Mouse (Mus musculus) left cerebral cortex, adult 9 months (tissue): Measurements from ENCODE around the gene Lcor.

Experiments used
- DNase-seq, 2 experiments: peaks; one replicate each; pipeline ENCODE4 v3.0.0; 2022; ENCODE audit warnings: low spot score in 2 of 2

Gene Lcor

GRCm38 (mm10) chr19:41474943-41475342, 7.5 kb upstream of the Lcor start:
- DNase-seq: no peak

DNA sequence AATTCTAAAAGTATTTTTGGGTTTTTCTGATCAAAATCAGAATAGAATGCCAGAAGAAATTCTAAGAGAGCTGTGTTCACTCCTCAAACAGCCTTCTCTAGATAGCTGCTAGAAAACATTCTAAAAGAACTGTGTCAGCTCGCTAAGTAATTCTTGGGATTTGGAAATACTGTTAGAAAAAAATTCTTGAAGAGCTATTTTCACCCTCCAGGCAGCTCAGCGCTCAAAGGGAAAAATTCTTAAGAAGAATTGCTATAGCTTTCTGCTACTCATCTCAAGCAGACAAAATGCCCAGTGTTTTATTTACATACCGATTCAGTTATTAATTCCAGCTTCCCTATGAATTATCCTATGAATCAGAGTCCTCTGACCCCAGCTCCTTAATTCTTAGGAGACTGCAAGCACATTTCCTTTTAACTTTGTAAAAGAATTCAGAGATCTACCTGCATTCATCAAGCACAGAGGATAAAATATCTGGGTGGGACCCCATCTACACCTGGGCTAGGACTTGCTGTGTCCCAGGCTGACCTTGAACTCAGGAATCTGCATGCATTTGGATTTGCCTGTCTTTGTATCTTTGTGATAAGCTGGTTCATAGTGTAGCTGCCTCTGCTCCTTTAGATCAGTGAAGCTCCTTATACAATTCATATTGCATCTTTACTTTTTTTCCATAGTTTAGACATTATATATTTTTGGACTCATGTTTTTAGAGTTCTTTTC, 5.7 kb upstream of the Lcor start:
- DNase-seq: no peak

GRCm38 (mm10) chr19:41481030-41481886, 1.2 kb upstream of the Lcor start:
- peak in 1 of 2 experiments; percentile 38 for DNase-seq

GRCm38 (mm10) chr19:41481887-41482189, 599 bp upstream of the Lcor start:
- DNase-seq: no peak

GRCm38 (mm10) chr19:41482909-41483444, 540 bp downstream of the Lcor start:
- peak in 1 of 2 experiments; percentile 61 for DNase-seq

DNA sequence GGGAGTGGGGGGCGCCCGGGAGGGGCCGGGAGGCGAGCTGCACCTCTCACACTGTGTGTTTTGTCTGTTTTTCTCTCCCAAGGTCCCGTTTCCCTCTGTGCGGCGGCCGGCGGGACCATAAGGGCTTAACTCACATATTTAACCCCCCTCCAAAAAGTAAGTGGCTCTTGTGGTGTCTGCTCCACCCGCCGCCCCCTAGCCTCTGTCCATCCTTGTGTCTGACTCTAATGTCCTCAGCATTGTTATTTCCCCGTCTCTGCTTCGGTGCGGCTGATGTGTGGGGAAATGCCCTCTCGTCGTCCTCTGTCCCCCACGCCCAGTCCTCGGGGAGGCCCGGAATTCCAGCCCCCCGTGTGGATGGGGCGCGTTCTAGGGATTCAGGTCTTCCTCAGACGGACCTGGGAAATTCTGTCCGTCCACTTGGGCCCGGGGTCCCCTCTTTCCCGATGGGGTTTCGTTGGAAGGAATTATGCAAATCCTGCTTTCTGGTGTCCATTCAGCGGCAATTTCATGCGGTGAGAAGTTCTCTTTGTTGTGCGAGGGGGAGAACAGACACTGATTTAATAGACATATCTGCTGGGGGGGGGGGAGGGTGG, 1.1 kb downstream of the Lcor start:
- no peak for DNase-seq

DNA sequence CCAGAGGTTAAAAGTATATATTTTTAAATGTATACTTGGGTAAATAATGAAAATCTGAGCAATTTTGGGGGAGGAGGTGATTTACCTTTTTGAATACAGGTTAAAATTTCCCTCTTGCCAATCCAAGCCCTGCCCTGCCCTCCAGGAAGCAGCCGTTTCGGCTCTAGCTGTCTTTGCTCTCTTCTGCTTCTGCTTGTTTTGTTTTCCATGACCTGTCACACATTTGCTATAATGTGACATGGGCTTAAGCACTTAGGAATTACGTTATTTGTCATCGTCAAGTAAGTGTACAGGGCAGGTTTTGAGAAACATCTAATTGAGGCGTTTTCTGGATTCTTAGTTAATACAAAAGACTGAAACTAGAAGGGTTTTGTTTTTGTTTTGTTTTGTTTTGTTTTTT, 1.9 kb downstream of the Lcor start:
- no peak for DNase-seq

DNA sequence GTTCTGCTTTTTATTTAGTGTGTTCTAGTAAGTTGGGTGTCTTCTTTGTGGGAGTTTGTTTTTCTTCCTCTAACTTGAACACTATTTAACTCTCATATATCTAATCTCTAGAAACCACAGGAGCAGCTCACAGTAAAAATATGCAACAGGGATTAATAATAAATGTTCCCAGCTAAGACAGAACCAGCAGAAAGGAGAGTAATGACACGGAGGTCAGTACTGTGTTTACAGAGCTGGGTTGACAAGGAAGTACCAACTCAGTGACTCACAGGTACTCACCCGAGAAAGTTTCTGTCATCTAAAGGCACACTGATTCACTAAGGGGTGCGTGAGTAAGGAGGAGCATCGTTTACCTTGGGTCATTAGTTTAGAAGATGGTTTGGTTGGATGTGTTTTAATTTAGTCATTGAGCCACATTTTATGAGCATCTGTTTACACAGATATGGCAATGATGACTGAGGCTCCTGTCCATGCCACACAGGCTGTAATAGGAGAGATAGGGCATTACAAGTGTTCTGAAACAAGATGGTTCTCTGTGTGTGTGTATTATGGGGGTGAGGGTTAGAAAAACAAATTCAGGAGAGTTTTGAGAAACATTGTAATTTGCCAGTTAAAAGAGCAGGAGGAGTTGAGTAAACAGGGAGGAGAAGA, 13.1 kb downstream of the Lcor start:
- no peak for DNase-seq

DNA sequence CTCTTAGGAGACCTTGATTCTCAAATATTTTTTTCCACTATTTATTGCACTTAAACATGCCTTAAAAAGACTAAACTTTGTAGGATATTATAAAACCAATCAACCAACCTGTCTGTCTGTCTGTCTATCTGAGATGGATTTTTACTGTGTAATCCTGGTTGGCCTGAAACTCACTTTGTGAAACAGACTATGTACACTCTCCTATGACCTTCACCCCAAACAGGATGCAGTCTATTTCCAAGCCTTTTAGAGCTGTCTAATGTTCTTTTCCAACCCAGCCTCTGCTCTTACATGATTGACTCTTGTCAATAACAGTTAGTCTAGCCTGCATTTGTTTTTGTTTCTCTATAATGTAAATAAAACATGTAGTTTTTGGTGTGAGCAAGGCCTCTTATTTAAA, 13.6 kb downstream of the Lcor start:
- DNase-seq: no peak

- DNase-seq: no peak
Measured at GRCm38 (mm10) chr19:41507872-41508271, 25.4 kb downstream of the Lcor start.

- no peak for DNase-seq
Measured at GRCm38 (mm10) chr19:41514836-41515235, 32.4 kb downstream of the Lcor start.

GRCm38 (mm10) chr19:41515549-41515948, 33.1 kb downstream of the Lcor start:
- no peak for DNase-seq

DNA sequence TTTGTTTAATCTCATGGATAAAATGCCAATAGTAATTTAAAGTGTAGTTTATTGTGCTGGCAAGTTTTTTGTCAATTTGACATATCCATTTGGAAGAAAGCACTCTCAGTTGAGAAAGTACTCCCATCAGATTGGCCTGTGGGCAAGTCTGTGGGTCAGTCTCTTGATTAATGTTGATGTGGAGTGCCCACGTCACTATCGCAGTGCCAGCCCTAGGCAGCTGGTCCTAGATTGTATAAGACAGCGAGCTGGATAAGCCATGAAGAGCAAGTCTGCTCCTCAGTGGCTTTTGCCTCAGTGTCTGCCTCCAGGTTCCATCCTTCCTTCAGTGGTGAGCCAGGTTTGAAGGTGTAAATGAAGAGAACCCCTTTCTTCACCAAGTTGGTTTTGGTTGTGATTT, 34.6 kb downstream of the Lcor start:
- no peak for DNase-seq

DNA sequence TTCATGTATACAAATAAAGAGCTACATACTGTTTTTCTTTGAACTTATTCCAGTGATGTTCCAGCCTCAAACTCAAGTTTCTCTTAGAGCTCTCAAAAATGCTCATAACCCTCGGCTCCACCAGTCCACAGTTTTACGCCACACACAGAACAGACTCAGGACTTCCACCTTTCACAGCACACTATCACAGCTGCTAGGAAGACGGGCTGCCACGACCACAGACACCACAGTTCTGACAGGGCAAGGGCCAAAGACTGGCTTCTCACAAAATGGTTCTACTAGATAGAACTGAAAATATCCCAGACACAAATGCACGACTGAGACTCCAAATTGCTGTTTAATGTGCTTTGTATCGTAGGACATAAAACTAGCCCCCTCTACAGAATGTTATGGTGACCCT, 36.7 kb downstream of the Lcor start:
- no peak for DNase-seq

GRCm38 (mm10) chr19:41522246-41522645, 39.8 kb downstream of the Lcor start:
- DNase-seq: no peak

DNA sequence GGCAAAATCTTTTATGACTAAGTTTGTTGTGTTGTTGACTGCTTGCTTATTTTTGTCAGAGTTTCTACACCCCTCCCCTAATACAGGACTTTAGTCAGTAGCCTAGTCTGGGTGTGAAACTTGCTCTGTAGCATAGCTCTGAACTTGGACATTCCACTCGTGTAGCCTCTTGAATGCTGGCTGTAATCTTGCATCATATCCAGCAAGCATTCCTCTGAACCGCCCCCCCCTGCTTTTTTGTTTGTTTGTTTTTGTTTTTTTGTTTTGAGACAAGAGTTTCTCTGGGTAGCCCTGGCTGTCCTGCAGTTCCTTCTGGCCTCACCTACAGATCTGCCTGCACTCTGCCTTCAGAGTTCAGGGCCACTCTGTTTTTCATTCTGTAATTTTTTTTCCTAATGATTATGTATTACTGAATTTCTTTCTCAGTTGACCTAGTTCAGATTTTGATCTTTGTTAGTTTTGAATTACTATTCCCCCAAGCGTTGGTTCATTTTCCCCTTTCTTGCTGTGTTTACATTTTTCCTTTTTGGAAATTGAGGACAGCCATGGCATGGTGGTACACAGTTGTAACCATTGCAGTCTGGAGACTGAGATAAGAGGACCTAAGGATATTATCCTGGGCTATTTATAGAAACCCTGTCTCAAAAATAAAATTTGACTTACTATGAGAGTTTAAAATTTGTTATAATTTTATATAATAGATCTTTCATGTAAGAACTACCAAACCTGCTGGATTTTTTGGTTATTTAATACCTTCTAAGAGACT, 41.5 kb downstream of the Lcor start:
- DNase-seq: no peak

DNA sequence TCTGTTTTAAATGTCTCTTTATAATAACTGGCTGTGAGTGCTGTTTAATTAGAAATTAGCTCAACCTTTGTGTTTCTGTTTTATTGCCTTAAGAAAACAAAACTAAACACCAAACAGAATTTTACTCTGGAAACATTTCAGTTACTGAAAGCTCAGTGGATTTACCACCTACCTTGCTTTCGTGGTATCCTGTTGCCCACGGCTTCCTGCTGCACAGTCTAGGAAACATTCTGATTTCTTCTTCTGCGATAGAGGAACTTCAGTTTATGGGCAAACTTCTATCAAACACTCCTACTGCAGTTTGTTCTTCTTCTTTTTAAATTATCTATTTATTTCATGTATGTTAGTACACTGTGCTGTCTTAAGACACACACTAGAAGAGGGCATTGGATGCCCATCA, 46.7 kb downstream of the Lcor start:
- DNase-seq: no peak

GRCm38 (mm10) chr19:41534021-41534420, 51.6 kb downstream of the Lcor start:
- DNase-seq: no peak

DNA sequence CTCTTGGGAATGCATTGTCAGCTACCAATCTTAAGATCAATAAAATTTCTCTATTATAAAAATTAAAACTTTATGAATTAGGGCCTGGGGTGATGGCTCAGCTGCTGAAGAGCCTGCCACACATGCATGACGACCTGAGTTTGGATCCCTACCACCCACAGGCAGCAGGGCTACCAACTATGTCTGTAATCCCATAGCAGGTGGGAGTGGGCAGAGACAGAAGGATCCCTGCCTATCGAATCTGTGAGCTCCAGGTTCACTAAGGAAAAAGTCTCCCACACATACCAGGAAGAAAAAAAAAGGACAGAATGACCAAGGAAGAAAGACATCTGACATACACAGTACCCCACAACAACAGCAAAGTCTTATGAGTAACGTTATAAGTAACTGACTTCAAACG, 74.5 kb downstream of the Lcor start:
- DNase-seq: no peak

DNA sequence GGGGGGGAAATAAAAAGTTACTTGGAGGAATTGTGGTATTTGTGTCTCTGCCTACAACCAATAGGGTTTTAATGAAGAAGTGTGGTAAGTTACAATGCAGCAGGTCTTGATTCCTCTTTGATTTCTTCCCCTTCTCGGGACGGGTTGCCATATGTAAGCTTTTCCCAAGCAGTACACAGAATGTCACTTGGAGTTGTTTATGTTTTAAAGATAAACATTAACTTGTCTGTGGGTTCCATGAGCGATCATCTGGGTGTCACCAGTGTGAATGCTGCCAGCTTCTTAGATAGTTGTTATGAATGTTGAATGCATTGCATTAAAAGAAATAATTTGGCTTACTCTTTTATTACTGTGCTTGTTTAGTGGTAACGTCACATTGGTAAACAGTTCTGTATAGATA, 75.1 kb downstream of the Lcor start:
- DNase-seq: no peak

DNA sequence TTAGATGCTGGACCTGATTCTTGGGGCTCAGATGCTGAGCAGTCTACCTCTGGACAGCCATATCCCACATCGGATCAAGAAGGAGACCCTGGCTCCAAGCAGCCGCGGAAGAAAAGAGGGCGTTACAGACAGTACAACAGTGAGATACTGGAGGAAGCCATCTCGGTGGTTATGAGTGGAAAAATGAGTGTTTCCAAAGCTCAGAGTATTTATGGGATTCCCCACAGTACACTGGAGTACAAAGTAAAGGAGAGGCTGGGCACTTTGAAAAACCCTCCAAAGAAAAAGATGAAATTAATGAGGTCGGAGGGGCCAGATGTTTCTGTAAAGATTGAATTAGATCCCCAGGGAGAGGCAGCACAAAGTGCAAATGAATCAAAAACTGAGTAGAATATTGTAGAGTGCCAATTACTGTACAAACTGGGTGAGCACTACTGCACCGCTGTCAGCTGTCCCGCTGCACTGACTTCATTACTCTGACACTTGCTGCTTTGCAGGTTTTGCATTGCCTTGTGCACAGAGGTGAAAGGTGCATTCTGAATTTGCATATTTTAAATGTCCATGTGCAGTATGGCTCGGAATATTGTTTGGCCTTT, 76.6 kb downstream of the Lcor start:
- DNase-seq: no peak
